Mouse (Mus musculus) olfactory bulb, adult 2 months (tissue): ENCODE results near the gene Lactb.

ENCODE experiments used
- CTCF ChIP-seq: fragments of 200-500 bp; IDR thresholded peaks from 2 replicates; pipeline ENCODE4 v1.5.1; 2012; ENCODE audit warnings: low read depth, mild to moderate bottlenecking, low read length, moderate library complexity; ENCODE audit not compliant: insufficient read depth
- POLR2A ChIP-seq: fragments of 200-500 bp; IDR thresholded peaks from 2 replicates; pipeline ENCODE4 v1.6.1; 2012; ENCODE audit warnings: mild to moderate bottlenecking, low read depth, low read length, moderate library complexity; ENCODE audit not compliant: insufficient read depth

DNA sequence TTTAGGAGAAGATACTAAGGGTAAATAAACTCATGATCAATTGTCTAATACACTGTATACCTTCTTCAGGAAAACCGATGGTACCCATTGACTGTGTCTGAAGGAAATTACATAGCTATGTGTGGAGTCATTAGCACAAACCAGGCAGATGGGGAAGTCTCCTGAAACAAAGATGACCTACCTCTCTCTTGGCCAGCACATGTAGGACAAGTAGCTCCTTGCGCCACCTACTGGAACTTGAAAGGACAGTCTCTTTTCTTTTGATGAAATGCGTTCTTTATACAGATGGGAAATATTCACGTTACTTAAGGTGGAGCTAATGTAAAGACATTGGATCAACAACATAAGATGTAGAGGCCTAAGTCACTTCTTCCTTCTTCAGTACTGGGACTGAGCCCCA lies 36.4 kb downstream of the Lactb start:
- TF ChIP-seq POLR2A (no peak), CTCF (no peak)
